In genomic region chr16:29845597-29845986, GRCm38 (mm10) we compare ENCODE assay signal across 14 mouse cellular contexts.
DNase-seq lines count a peak whose midpoint lies in the region; ATAC-seq and TF ChIP-seq lines count a peak whose summit lies in the region.
"Had no signal": no experiment of that assay in that cellular context is flagged by ENCODE, and none has a peak within 500 bp of the region (broad histone marks: within the 10 kb centered on the region; RNA-seq: fewer than 3 reads in every experiment).

No protein-coding gene starts in this region.

- no peak for TF ChIP-seq POLR2A in lung, adult 2 months (IDR thresholded peaks at IDR 0.05; ENCODE audit: borderline replicate concordance, extremely low read depth, low read depth, low read length)

- TF ChIP-seq CTCF in lung, embryonic 14.5 days (IDR thresholded peaks at IDR 0.05; ENCODE audit: low read depth), result no peak
- TF ChIP-seq CTCF in lung, adult 2 months (IDR thresholded peaks at IDR 0.05; ENCODE audit: insufficient read depth, low read length), result no peak
- no peak for TF ChIP-seq CTCF in layer of hippocampus, adult 2 months (conservative IDR thresholded peaks at IDR 0.05)

- no peaks in the 10 kb centered on the region for H3K27me3 ChIP-seq in lung, embryonic 14.5 days (ENCODE audit: insufficient read depth, low read length)
- H3K27me3 ChIP-seq in embryonic facial prominence, embryonic 14.5 days (replicated peaks; ENCODE audit: control insufficient read depth, insufficient read depth, low read length), result no peaks in the 10 kb centered on the region

- H3K27ac ChIP-seq in lung, embryonic 14.5 days (ENCODE audit: low read depth), result peak overlapping the region; percentile 51
- no peak overlapping the region for H3K27ac ChIP-seq in embryonic facial prominence, embryonic 14.5 days (replicated peaks; ENCODE audit: low read depth, low read length)
- no peak overlapping the region for H3K27ac ChIP-seq in layer of hippocampus, adult 2 months
- H3K27ac ChIP-seq: hindbrain, embryonic 15.5 days had no signal

- peak; percentile 36; the same call in 1 of the 2 replicates for ATAC-seq in lung, embryonic 14.5 days (ENCODE audit: insufficient read depth)
- ATAC-seq in embryonic facial prominence, embryonic 14.5 days (ENCODE audit: low read depth), result no peak
- peak; percentile 55 for ATAC-seq in megakaryocyte, adult 5-6 weeks (ENCODE audit: poor library complexity, severe bottlenecking)

- H3K4me2 ChIP-seq in lung, embryonic 14.5 days, result peak overlapping the region; percentile 30; the same call in 1 of the 2 replicates
- no peak overlapping the region for H3K4me2 ChIP-seq in embryonic facial prominence, embryonic 14.5 days (ENCODE audit: low read depth, low read length)
- H3K4me2 ChIP-seq: hindbrain, embryonic 15.5 days had no signal

- no peaks in the 10 kb centered on the region for H3K36me3 ChIP-seq in lung, embryonic 14.5 days (ENCODE audit: insufficient read depth)
- H3K36me3 ChIP-seq in embryonic facial prominence, embryonic 14.5 days (ENCODE audit: control insufficient read depth, insufficient read depth, low read length), result no peaks in the 10 kb centered on the region
- H3K36me3 ChIP-seq: hindbrain, embryonic 15.5 days had no signal

- no peak overlapping the region for H3K9ac ChIP-seq in lung, embryonic 14.5 days
- no peak overlapping the region; the same call in 1 of the 2 replicates for H3K9ac ChIP-seq in embryonic facial prominence, embryonic 14.5 days (ENCODE audit: low read depth, low read length)
- H3K9ac ChIP-seq: hindbrain, embryonic 15.5 days had no signal

- peak; percentile 59 for DNase-seq in lung, embryonic 14.5 days
- DNase-seq in lung, adult 2 months, result no peak
- DNase-seq in MN1 (ENCODE audit: low spot score), result peak; percentile 57
- DNase-seq in embryonic facial prominence, embryonic 14.5 days (ENCODE audit: low spot score), result peak; percentile 21
- DNase-seq in spleen, postnatal 4 days (ENCODE audit: low spot score in 2 of 2), result no peak
- DNase-seq in layer of hippocampus, postnatal 10 days (ENCODE audit: low spot score in 2 of 2), result no peak
- DNase-seq in layer of hippocampus, adult 2 months (ENCODE audit: low spot score in 2 of 2), result no peak
- DNase-seq: adrenal gland, postnatal 10 days; cerebellum, adult 9-10 months; kidney, postnatal 10 days; right cerebral cortex, postnatal 25 days had no signal

- peaks cover 24% of the 10 kb centered on the region for H3K4me1 ChIP-seq in lung, embryonic 14.5 days (ENCODE audit: insufficient read depth)
- no peaks in the 10 kb centered on the region for H3K4me1 ChIP-seq in lung, adult 2 months (ENCODE audit: control insufficient read depth, insufficient read depth, low read length)
- peaks cover 11% of the 10 kb centered on the region; the same call in 1 of the 2 replicates for H3K4me1 ChIP-seq in embryonic facial prominence, embryonic 14.5 days (ENCODE audit: control insufficient read depth, insufficient read depth, low read length)
- H3K4me1 ChIP-seq: hindbrain, embryonic 15.5 days had no signal

- H3K9me3 ChIP-seq in lung, embryonic 14.5 days (ENCODE audit: low read depth, low read length), result no peaks in the 10 kb centered on the region
- H3K9me3 ChIP-seq in embryonic facial prominence, embryonic 14.5 days (ENCODE audit: control insufficient read depth, low read length), result no peaks in the 10 kb centered on the region
- H3K9me3 ChIP-seq: hindbrain, embryonic 15.5 days had no signal

- WGBS in lung, embryonic 14.5 days, result 13% methylated on average over 8 of the region's 8 CpGs
- WGBS in lung, adult 2 months, result 55% methylated on average over 8 of the region's 8 CpGs
- 52% methylated on average over 8 of the region's 8 CpGs for WGBS in embryonic facial prominence, embryonic 14.5 days

- H3K4me3 ChIP-seq in lung, embryonic 14.5 days (ENCODE audit: low read depth, low read length), result no peak overlapping the region
- no peak overlapping the region for H3K4me3 ChIP-seq in lung, adult 2 months (replicated peaks; ENCODE audit: extremely low read depth, low read depth, low read length)
- H3K4me3 ChIP-seq in embryonic facial prominence, embryonic 14.5 days (ENCODE audit: low read depth, low read length), result no peak overlapping the region
- H3K4me3 ChIP-seq in layer of hippocampus, adult 2 months, result no peak overlapping the region
- H3K4me3 ChIP-seq: erythroblast, embryonic 14.5 days; hindbrain, embryonic 15.5 days had no signal

Comparison
In these comparisons a context has a peak if more than half of its experiments do, and no peak if none do; other contexts are left out.
1. DNase-seq: peak in lung, embryonic 14.5 days (single experiment), MN1 (single experiment) and embryonic facial prominence, embryonic 14.5 days (single experiment); none in lung, adult 2 months (single experiment), spleen, postnatal 4 days (0 of 2), layer of hippocampus, postnatal 10 days (0 of 2) and layer of hippocampus, adult 2 months (0 of 2).